Comparison of ENCODE assay signal across 7 mouse cellular contexts in genomic region chr4:141049476-141049835, GRCm38 (mm10). TPM values are rescaled to one million over a fixed set of nuclear protein-coding genes. Genes with fewer than 3 reads are reported as not detected.
DNase-seq lines count a peak whose midpoint lies in the region; ATAC-seq and TF ChIP-seq lines count a peak whose summit lies in the region.

No protein-coding gene starts in this region.

- no peak for TF ChIP-seq EP300 in stomach, postnatal 0 days (optimal IDR thresholded peaks at IDR 0.05)

- peak overlapping the region; percentile 24; the same call in 1 of the 2 replicates for H3K27ac ChIP-seq in cortical plate, adult 2 months (ENCODE audit: insufficient read depth, low read length)
- peak overlapping the region; percentile 97 for H3K27ac ChIP-seq in forebrain, embryonic 11.5 days (ENCODE audit: low read depth, low read length)
- peak overlapping the region; percentile 92 for H3K27ac ChIP-seq in neural tube, embryonic 11.5 days (ENCODE audit: low read depth, low read length)
- H3K27ac ChIP-seq in stomach, postnatal 0 days (replicated peaks): no peak overlapping the region

- no peaks in the 10 kb centered on the region for H3K27me3 ChIP-seq in forebrain, embryonic 11.5 days (ENCODE audit: control insufficient read depth, insufficient read depth, low read length)
- no peaks in the 10 kb centered on the region for H3K27me3 ChIP-seq in neural tube, embryonic 11.5 days (ENCODE audit: control insufficient read depth, insufficient read depth, low read length)
- no peaks in the 10 kb centered on the region for H3K27me3 ChIP-seq in stomach, postnatal 0 days (ENCODE audit: control insufficient read depth, insufficient read depth, low read length)

- TF ChIP-seq CTCF in cortical plate, adult 2 months (IDR thresholded peaks at IDR 0.05; ENCODE audit: extremely low read depth, insufficient read depth, low read length): no peak
- no peak for TF ChIP-seq CTCF in stomach, postnatal 0 days (IDR thresholded peaks at IDR 0.05; ENCODE audit: low read depth)

- DNase-seq in forebrain, embryonic 11.5 days (ENCODE audit: low spot score): peak; percentile 86
- DNase-seq in kidney, postnatal 14 days: peak; percentile 54
- DNase-seq in neural tube, embryonic 11.5 days (ENCODE audit: low spot score): peak; percentile 85
- no peak for DNase-seq in stomach, postnatal 0 days (ENCODE audit: low spot score)
- DNase-seq in urinary bladder, postnatal 10 days (ENCODE audit: low spot score): no peak
- DNase-seq in ovary, adult 18-20 months (ENCODE audit: low spot score): no peak

- TF ChIP-seq POLR2A in cortical plate, adult 2 months (IDR thresholded peaks at IDR 0.05; ENCODE audit: extremely low read depth, insufficient read depth, low read length): no peak

- H3K4me3 ChIP-seq in cortical plate, adult 2 months (ENCODE audit: insufficient read depth, low read length): no peak overlapping the region
- no peak overlapping the region; the same call in 1 of the 2 replicates for H3K4me3 ChIP-seq in forebrain, embryonic 11.5 days (ENCODE audit: low read depth, low read length)
- no peak overlapping the region for H3K4me3 ChIP-seq in neural tube, embryonic 11.5 days (ENCODE audit: low read depth, low read length)
- H3K4me3 ChIP-seq in stomach, postnatal 0 days (ENCODE audit: low read depth, low read length): no peak overlapping the region

- H3K36me3 ChIP-seq in forebrain, embryonic 11.5 days (ENCODE audit: control insufficient read depth, insufficient read depth, low read length): no peaks in the 10 kb centered on the region
- H3K36me3 ChIP-seq in neural tube, embryonic 11.5 days (ENCODE audit: control insufficient read depth, insufficient read depth, low read length): peaks cover 6% of the 10 kb centered on the region; the same call in 1 of the 2 replicates
- H3K36me3 ChIP-seq in stomach, postnatal 0 days (ENCODE audit: control insufficient read depth, insufficient read depth, low read length): no peaks in the 10 kb centered on the region; the same call in 1 of the 2 replicates

- H3K4me1 ChIP-seq in cortical plate, adult 2 months (ENCODE audit: control insufficient read depth, insufficient read depth, low read length): peaks cover 17% of the 10 kb centered on the region
- H3K4me1 ChIP-seq in forebrain, embryonic 11.5 days (replicated peaks; ENCODE audit: control insufficient read depth, insufficient read depth, low read length): peaks cover 54% of the 10 kb centered on the region
- H3K4me1 ChIP-seq in neural tube, embryonic 11.5 days (ENCODE audit: control insufficient read depth, insufficient read depth, low read length): peaks cover 31% of the 10 kb centered on the region
- no peaks in the 10 kb centered on the region for H3K4me1 ChIP-seq in stomach, postnatal 0 days (replicated peaks; ENCODE audit: control insufficient read depth, insufficient read depth)

- peak overlapping the region; percentile 39 for H3K9ac ChIP-seq in forebrain, embryonic 11.5 days (ENCODE audit: low read length)
- peak overlapping the region; percentile 39 for H3K9ac ChIP-seq in neural tube, embryonic 11.5 days (ENCODE audit: low read length)
- H3K9ac ChIP-seq in stomach, postnatal 0 days (ENCODE audit: low read length): no peak overlapping the region

- ATAC-seq in forebrain, embryonic 11.5 days (replicated peaks; ENCODE audit: low FRiP score): peak; percentile 68
- ATAC-seq in neural tube, embryonic 11.5 days (ENCODE audit: insufficient read depth, low FRiP score, low TSS enrichment): peak; percentile 72
- ATAC-seq in stomach, postnatal 0 days (ENCODE audit: low FRiP score, low TSS enrichment): no peak

- H3K9me3 ChIP-seq in forebrain, embryonic 11.5 days (ENCODE audit: control insufficient read depth, low read length): no peaks in the 10 kb centered on the region
- no peaks in the 10 kb centered on the region for H3K9me3 ChIP-seq in neural tube, embryonic 11.5 days (ENCODE audit: control insufficient read depth, low read length)
- no peaks in the 10 kb centered on the region for H3K9me3 ChIP-seq in stomach, postnatal 0 days (ENCODE audit: control insufficient read depth, low read length)

- WGBS in forebrain, embryonic 11.5 days: 18% methylated on average over 4 of the region's 4 CpGs
- 32% methylated on average over 4 of the region's 4 CpGs for WGBS in neural tube, embryonic 11.5 days
- WGBS in stomach, postnatal 0 days: 47% methylated on average over 4 of the region's 4 CpGs

- peak overlapping the region; percentile 40 for H3K4me2 ChIP-seq in forebrain, embryonic 11.5 days (ENCODE audit: low read depth, low read length, severe bottlenecking)
- H3K4me2 ChIP-seq in neural tube, embryonic 11.5 days (ENCODE audit: low read depth): peak overlapping the region; percentile 27
- H3K4me2 ChIP-seq in stomach, postnatal 0 days (replicated peaks; ENCODE audit: low read depth): no peak overlapping the region

RNA-seq across cellular contexts. Expression of gene Crocc, which starts 10.9 kb away (rescaled TPM):
- 85.8 and 95.2 TPM in 2 replicates for polyA plus RNA-seq in cortical plate, adult 2 months (2012; rRNA removed)
- polyA plus RNA-seq in forebrain, embryonic 11.5 days (2014; fragmentation: Nextera tagmentation; extraction: Ambion mirVana): 14.3 and 15.3 TPM in 2 replicates
- polyA plus RNA-seq in neural tube, embryonic 11.5 days (2014; fragmentation: Nextera tagmentation; extraction: Ambion mirVana): 7.9 and 10.3 TPM in 2 replicates
- 1.4 and 1.6 TPM in 2 replicates for polyA plus RNA-seq in stomach, postnatal 0 days (2015; fragmentation: Nextera tagmentation; extraction: Ambion mirVana)

RNA-seq across cellular contexts. Expression of gene Necap2, which starts 28.7 kb away (rescaled TPM):
- 58.6 and 62.3 TPM in 2 replicates for polyA plus RNA-seq in cortical plate, adult 2 months (2012; rRNA removed)
- 50.0 and 51.2 TPM in 2 replicates for polyA plus RNA-seq in forebrain, embryonic 11.5 days (2014; fragmentation: Nextera tagmentation; extraction: Ambion mirVana)
- 47.7 and 53.0 TPM in 2 replicates for polyA plus RNA-seq in neural tube, embryonic 11.5 days (2014; fragmentation: Nextera tagmentation; extraction: Ambion mirVana)
- polyA plus RNA-seq in stomach, postnatal 0 days (2015; fragmentation: Nextera tagmentation; extraction: Ambion mirVana): 77.7 and 81.1 TPM in 2 replicates

RNA-seq across cellular contexts. Expression of gene Spata21, which starts 38.7 kb away (rescaled TPM):
- 0.53 and 0.71 TPM in 2 replicates for polyA plus RNA-seq in cortical plate, adult 2 months (2012; rRNA removed)
- polyA plus RNA-seq in forebrain, embryonic 11.5 days (2014; fragmentation: Nextera tagmentation; extraction: Ambion mirVana): not detected in 2 replicates
- not detected in 2 replicates for polyA plus RNA-seq in neural tube, embryonic 11.5 days (2014; fragmentation: Nextera tagmentation; extraction: Ambion mirVana)
- 0.05 and 0.11 TPM in 2 replicates for polyA plus RNA-seq in stomach, postnatal 0 days (2015; fragmentation: Nextera tagmentation; extraction: Ambion mirVana)

RNA-seq across cellular contexts. Expression of gene Mfap2, which starts 39.2 kb away (rescaled TPM):
- 9.6 and 10.9 TPM in 2 replicates for polyA plus RNA-seq in cortical plate, adult 2 months (2012; rRNA removed)
- 263 and 298 TPM in 2 replicates for polyA plus RNA-seq in forebrain, embryonic 11.5 days (2014; fragmentation: Nextera tagmentation; extraction: Ambion mirVana)
- polyA plus RNA-seq in neural tube, embryonic 11.5 days (2014; fragmentation: Nextera tagmentation; extraction: Ambion mirVana): 279 and 295 TPM in 2 replicates
- polyA plus RNA-seq in stomach, postnatal 0 days (2015; fragmentation: Nextera tagmentation; extraction: Ambion mirVana): 244 and 247 TPM in 2 replicates

Comparison
In these comparisons a context has a peak if more than half of its experiments do, and no peak if none do; other contexts are left out.
1. DNase-seq: peak in forebrain, embryonic 11.5 days (single experiment), kidney, postnatal 14 days (single experiment) and neural tube, embryonic 11.5 days (single experiment); none in stomach, postnatal 0 days (single experiment), urinary bladder, postnatal 10 days (single experiment) and ovary, adult 18-20 months (single experiment).